Mouse (Mus musculus): ENCODE data around the gene St7. TPM values are rescaled to one million over a fixed set of nuclear protein-coding genes. Genes with fewer than 3 reads are reported as not detected.

Gene St7
- total RNA-seq, 1 experiment from 2014 or later = 56.2 TPM

DNA sequence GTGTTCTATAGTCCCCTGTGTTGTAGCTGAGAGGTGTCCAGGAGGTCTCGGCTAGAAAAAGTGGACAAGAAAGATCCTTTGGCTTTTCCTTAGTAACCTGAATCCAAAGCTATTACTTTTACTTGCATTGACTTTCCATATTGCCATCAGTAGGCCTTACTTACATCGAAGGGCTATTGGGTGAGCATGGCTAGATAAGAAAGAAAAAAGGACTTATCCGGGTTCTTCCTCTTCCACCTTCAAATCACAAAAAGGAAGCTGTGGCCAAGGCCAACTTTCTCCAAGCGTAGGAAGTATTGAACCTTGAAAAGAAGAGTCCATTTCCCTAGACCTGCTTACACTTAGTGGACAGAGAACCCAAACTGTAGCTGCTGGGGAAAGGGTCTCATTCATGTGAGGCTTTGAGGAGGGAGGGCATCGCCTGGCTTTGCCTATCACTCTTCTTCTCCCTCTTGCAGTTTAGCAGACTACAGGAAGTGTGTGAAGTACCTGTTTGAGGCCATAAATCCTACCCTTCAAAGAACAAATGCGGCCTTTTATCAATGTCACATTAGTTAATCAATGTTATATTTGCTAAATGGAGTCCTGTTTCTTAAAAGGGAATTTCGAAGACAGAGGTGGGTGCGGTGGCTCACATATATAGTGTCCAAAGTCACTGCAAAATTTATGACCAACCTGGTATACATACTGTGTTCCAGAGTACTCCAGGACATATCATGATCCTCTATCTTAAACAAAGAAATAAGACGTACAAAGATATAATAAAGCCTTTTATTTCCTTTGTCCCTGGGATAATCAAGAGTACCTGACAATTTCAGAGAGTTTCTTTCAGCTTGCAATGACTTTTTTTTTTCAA, 297.7 kb downstream of the St7 start:
- no peak for ATAC-seq (replicated peaks; ENCODE audit: low read depth, poor library complexity, severe bottlenecking)

DNA sequence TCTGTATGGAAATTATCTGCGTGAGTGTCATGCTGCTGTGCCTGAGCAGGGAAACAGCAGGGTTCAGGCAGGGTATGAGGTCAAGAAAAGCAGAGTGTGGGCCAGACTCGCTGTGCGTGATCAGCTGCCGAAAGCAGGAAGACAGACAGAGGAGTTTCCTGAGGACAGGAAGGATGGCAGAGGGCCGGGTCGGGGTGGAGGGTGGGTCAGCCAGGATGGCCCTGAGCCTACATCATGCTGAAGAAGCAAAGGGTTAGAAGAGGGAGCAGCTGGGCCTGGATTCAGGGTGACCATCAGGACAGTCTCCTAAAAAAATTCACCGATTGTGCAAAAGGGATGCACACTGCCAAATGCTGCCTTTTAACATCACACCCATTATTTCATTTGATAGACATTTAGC, 298.9 kb downstream of the St7 start:
- no peak for ATAC-seq (replicated peaks; ENCODE audit: low read depth, poor library complexity, severe bottlenecking)

Other genes with a start within 250 kb of the St7 start
- gene Met, start 229.1 kb upstream of the St7 start, total RNA-seq (2017) = 6.4 and 6.7 TPM in 2 replicates
- 282 and 287 TPM in 2 replicates for gene Capza2, start 56.7 kb upstream of the St7 start, total RNA-seq (2017)